15 mouse cellular contexts compared by ENCODE assay signal in the genomic region with DNA sequence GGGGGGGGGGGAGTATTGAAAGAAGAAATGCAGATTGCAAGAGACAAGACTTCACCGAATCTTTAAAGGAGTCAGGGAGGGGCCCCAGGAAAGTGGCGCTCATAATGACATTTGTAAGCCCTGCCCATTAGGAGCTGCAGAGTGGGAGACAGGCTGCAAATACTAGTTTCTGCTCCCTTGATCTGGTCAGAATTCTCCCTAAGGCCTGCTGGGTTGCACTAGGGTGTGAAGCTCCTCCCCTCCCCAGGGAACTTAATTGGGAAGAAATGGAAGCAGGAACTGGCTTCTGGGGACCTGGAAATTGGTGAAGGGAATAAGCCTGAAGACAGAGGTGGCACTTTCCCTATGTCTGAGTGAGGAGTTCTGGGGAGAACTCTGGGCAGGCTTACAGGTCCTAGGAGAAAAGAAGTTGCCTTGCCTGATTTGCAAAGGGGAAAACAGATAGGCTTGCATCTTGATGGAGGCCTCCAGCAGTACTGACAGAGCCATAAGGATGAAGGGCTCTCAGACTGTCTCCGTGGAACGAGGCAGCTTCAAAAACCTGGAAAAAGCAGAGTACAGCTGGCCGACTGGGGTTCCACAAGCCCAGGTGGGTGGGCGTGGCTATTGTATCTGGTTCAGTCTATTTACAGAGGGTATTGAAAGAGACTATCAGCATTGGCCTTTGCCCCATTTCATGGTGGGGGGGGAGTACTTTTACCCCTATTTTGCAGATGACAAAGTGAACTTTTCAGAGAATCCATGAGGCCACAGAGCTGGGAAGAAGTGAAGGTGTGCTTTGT.
DNase-seq lines count a peak whose midpoint lies in the region; ATAC-seq and TF ChIP-seq lines count a peak whose summit lies in the region.
"Had no signal": no experiment of that assay in that cellular context is flagged by ENCODE, and none has a peak within 500 bp of the region (broad histone marks: within the 10 kb centered on the region; RNA-seq: fewer than 3 reads in every experiment).

No protein-coding gene starts in this region.

- H3K9ac ChIP-seq in forebrain, embryonic 12.5 days: no peak overlapping the region
- no peak overlapping the region for H3K9ac ChIP-seq in forebrain, postnatal 0 days
- no peak overlapping the region for H3K9ac ChIP-seq in midbrain, embryonic 11.5 days (ENCODE audit: low read length)
- no peak overlapping the region for H3K9ac ChIP-seq in midbrain, embryonic 15.5 days
- H3K9ac ChIP-seq in intestine, embryonic 16.5 days (ENCODE audit: low read depth, low read length): no peak overlapping the region
- no peak overlapping the region for H3K9ac ChIP-seq in stomach, embryonic 16.5 days (ENCODE audit: low read length)
- H3K9ac ChIP-seq: heart, embryonic 15.5 days had no signal

- 10% methylated on average over 6 of the region's 6 CpGs for WGBS in forebrain, embryonic 12.5 days
- WGBS in forebrain, postnatal 0 days: 14% methylated on average over 6 of the region's 6 CpGs
- 7% methylated on average over 6 of the region's 6 CpGs for WGBS in midbrain, embryonic 11.5 days
- WGBS in midbrain, embryonic 15.5 days: 15% methylated on average over 6 of the region's 6 CpGs
- 23% methylated on average over 6 of the region's 6 CpGs for WGBS in intestine, embryonic 16.5 days
- 22% methylated on average over 6 of the region's 6 CpGs for WGBS in stomach, embryonic 16.5 days

- H3K27ac ChIP-seq in forebrain, embryonic 12.5 days: peak overlapping the region; percentile 76
- H3K27ac ChIP-seq in forebrain, postnatal 0 days (ENCODE audit: low read depth, low read length): no peak overlapping the region
- no peak overlapping the region; the same call in 1 of the 2 replicates for H3K27ac ChIP-seq in midbrain, embryonic 11.5 days (ENCODE audit: low read depth, low read length)
- H3K27ac ChIP-seq in midbrain, embryonic 15.5 days: no peak overlapping the region
- 0 out of 2 replicates have a peak overlapping the region, but pooled peaks have one; percentile 7 for H3K27ac ChIP-seq in intestine, embryonic 16.5 days (ENCODE audit: low read length)
- H3K27ac ChIP-seq in stomach, embryonic 16.5 days (ENCODE audit: low read length): no peak overlapping the region
- H3K27ac ChIP-seq: heart, embryonic 15.5 days had no signal

- no peaks in the 10 kb centered on the region for H3K9me3 ChIP-seq in forebrain, embryonic 12.5 days
- H3K9me3 ChIP-seq in forebrain, postnatal 0 days (ENCODE audit: low read length): no peaks in the 10 kb centered on the region
- no peaks in the 10 kb centered on the region for H3K9me3 ChIP-seq in midbrain, embryonic 11.5 days (ENCODE audit: control insufficient read depth, low read length)
- no peaks in the 10 kb centered on the region for H3K9me3 ChIP-seq in midbrain, embryonic 15.5 days
- H3K9me3 ChIP-seq in intestine, embryonic 16.5 days (ENCODE audit: control insufficient read depth, low read length): no peaks in the 10 kb centered on the region
- no peaks in the 10 kb centered on the region for H3K9me3 ChIP-seq in stomach, embryonic 16.5 days (replicated peaks; ENCODE audit: control insufficient read depth, low read length)
- H3K9me3 ChIP-seq: heart, embryonic 15.5 days had no signal

- no peak overlapping the region for H3K4me2 ChIP-seq in forebrain, embryonic 12.5 days
- H3K4me2 ChIP-seq in forebrain, postnatal 0 days (ENCODE audit: low read depth): no peak overlapping the region
- H3K4me2 ChIP-seq in midbrain, embryonic 11.5 days: no peak overlapping the region
- no peak overlapping the region for H3K4me2 ChIP-seq in midbrain, embryonic 15.5 days
- no peak overlapping the region for H3K4me2 ChIP-seq in intestine, embryonic 16.5 days (ENCODE audit: low read depth, low read length)
- H3K4me2 ChIP-seq in stomach, embryonic 16.5 days (ENCODE audit: low read depth, low read length): no peak overlapping the region
- H3K4me2 ChIP-seq: heart, embryonic 15.5 days had no signal

- no peak overlapping the region for H3K4me3 ChIP-seq in forebrain, embryonic 12.5 days (replicated peaks)
- H3K4me3 ChIP-seq in forebrain, postnatal 0 days (ENCODE audit: low read depth, low read length): no peak overlapping the region
- H3K4me3 ChIP-seq in midbrain, embryonic 11.5 days (ENCODE audit: low read depth, low read length): no peak overlapping the region
- H3K4me3 ChIP-seq in midbrain, embryonic 15.5 days: no peak overlapping the region
- no peak overlapping the region for H3K4me3 ChIP-seq in intestine, embryonic 16.5 days (ENCODE audit: low read length)
- no peak overlapping the region for H3K4me3 ChIP-seq in stomach, embryonic 16.5 days (replicated peaks; ENCODE audit: low read length)
- H3K4me3 ChIP-seq: heart, embryonic 15.5 days had no signal

- DNase-seq in forebrain, postnatal 0 days: no peak
- peak; percentile 92 for DNase-seq in midbrain, embryonic 11.5 days (ENCODE audit: low spot score, missing footprints)
- DNase-seq in T-cell, adult 2 months (ENCODE audit: low spot score): no peak
- DNase-seq in frontal cortex, postnatal 10 days (ENCODE audit: low spot score in 2 of 2): no peak
- DNase-seq: adrenal gland, postnatal 10 days; B cell, adult 2 months; layer of hippocampus, adult 9-11 months; thymus, adult 18-20 months had no signal

- no peaks in the 10 kb centered on the region for H3K36me3 ChIP-seq in forebrain, embryonic 12.5 days (replicated peaks)
- no peaks in the 10 kb centered on the region for H3K36me3 ChIP-seq in forebrain, postnatal 0 days (ENCODE audit: insufficient read depth)
- H3K36me3 ChIP-seq in midbrain, embryonic 11.5 days (ENCODE audit: control insufficient read depth, insufficient read depth, low read length): no peaks in the 10 kb centered on the region
- H3K36me3 ChIP-seq in midbrain, embryonic 15.5 days (replicated peaks): no peaks in the 10 kb centered on the region
- no peaks in the 10 kb centered on the region for H3K36me3 ChIP-seq in intestine, embryonic 16.5 days (ENCODE audit: control insufficient read depth, insufficient read depth, low read length)
- no peaks in the 10 kb centered on the region for H3K36me3 ChIP-seq in stomach, embryonic 16.5 days (ENCODE audit: control insufficient read depth, insufficient read depth, low read length)
- H3K36me3 ChIP-seq: heart, embryonic 15.5 days had no signal

- ATAC-seq in forebrain, embryonic 12.5 days (ENCODE audit: low FRiP score): peak; percentile 13; the same call in 1 of the 2 replicates
- no peak for ATAC-seq in forebrain, postnatal 0 days
- ATAC-seq in midbrain, embryonic 11.5 days (ENCODE audit: low FRiP score): 0 out of 2 replicates have a peak, but pooled peaks have one; percentile 10
- no peak for ATAC-seq in midbrain, embryonic 15.5 days (replicated peaks)
- ATAC-seq in intestine, embryonic 16.5 days: peak; percentile 78
- ATAC-seq in stomach, embryonic 16.5 days (ENCODE audit: insufficient read depth, low FRiP score): peak; percentile 79
- ATAC-seq: inflammation-experienced regulatory T-cells, adult 6 months; lung, postnatal 0 days had no signal

- peaks cover 32% of the 10 kb centered on the region for H3K4me1 ChIP-seq in forebrain, embryonic 12.5 days
- H3K4me1 ChIP-seq in forebrain, postnatal 0 days (ENCODE audit: insufficient read depth): no peaks in the 10 kb centered on the region
- H3K4me1 ChIP-seq in midbrain, embryonic 11.5 days (ENCODE audit: control insufficient read depth, insufficient read depth, low read length): peaks cover 20% of the 10 kb centered on the region
- peaks cover 11% of the 10 kb centered on the region; the same call in 1 of the 2 replicates for H3K4me1 ChIP-seq in midbrain, embryonic 15.5 days
- H3K4me1 ChIP-seq in intestine, embryonic 16.5 days (ENCODE audit: control insufficient read depth, insufficient read depth, low read length): peaks cover 17% of the 10 kb centered on the region
- peaks cover 13% of the 10 kb centered on the region; the same call in 1 of the 2 replicates for H3K4me1 ChIP-seq in stomach, embryonic 16.5 days (ENCODE audit: control insufficient read depth, insufficient read depth, low read length)

- peaks cover 5% of the 10 kb centered on the region; the same call in 1 of the 2 replicates for H3K27me3 ChIP-seq in forebrain, embryonic 12.5 days
- no peaks in the 10 kb centered on the region for H3K27me3 ChIP-seq in forebrain, postnatal 0 days (ENCODE audit: insufficient read depth, low read length)
- H3K27me3 ChIP-seq in midbrain, embryonic 11.5 days (ENCODE audit: control insufficient read depth, insufficient read depth, low read length): no peaks in the 10 kb centered on the region
- H3K27me3 ChIP-seq in midbrain, embryonic 15.5 days (replicated peaks): no peaks in the 10 kb centered on the region
- H3K27me3 ChIP-seq in intestine, embryonic 16.5 days (replicated peaks; ENCODE audit: control insufficient read depth, insufficient read depth, low read length): no peaks in the 10 kb centered on the region
- H3K27me3 ChIP-seq in stomach, embryonic 16.5 days (ENCODE audit: control insufficient read depth, insufficient read depth, low read length): no peaks in the 10 kb centered on the region
- H3K27me3 ChIP-seq: heart, embryonic 15.5 days had no signal

- no peak for TF ChIP-seq CTCF in forebrain, postnatal 0 days (IDR thresholded peaks at IDR 0.05; ENCODE audit: low read depth)

Comparison
In these comparisons a context has a peak if more than half of its experiments do, and no peak if none do; other contexts are left out.
1. ATAC-seq: peak in forebrain, embryonic 12.5 days (single experiment), midbrain, embryonic 11.5 days (single experiment), intestine, embryonic 16.5 days (single experiment) and stomach, embryonic 16.5 days (single experiment); none in forebrain, postnatal 0 days (single experiment) and midbrain, embryonic 15.5 days (single experiment).
2. H3K27ac ChIP-seq: peak in forebrain, embryonic 12.5 days (single experiment) and intestine, embryonic 16.5 days (single experiment); none in forebrain, postnatal 0 days (single experiment), midbrain, embryonic 11.5 days (single experiment), midbrain, embryonic 15.5 days (single experiment) and stomach, embryonic 16.5 days (single experiment).